Mouse (Mus musculus) small intestine, adult 2 months (tissue): Measurements from ENCODE around the gene Nav1. TPM values are rescaled to one million over a fixed set of nuclear protein-coding genes. Genes with fewer than 3 reads are reported as not detected.

Experiments
- H3K27ac ChIP-seq: fragments of 200-500 bp; 2 replicates; pipeline ENCODE4 v1.5.1; 2012; ENCODE audit warnings: low read depth, low read length, control low read depth, inconsistent platforms; ENCODE audit not compliant: insufficient read depth
- H3K27me3 ChIP-seq: fragments of 200-500 bp; 2 replicates; pipeline ENCODE4 v1.6.1; 2012; ENCODE audit warnings: mild to moderate bottlenecking, moderate library complexity, low read length, inconsistent platforms; ENCODE audit not compliant: control insufficient read depth, insufficient read depth
- H3K36me3 ChIP-seq: fragments of 200-500 bp; 2 replicates; pipeline ENCODE4 v1.6.1; 2012; ENCODE audit warnings: mild to moderate bottlenecking, low read length, control low read depth, inconsistent platforms; ENCODE audit not compliant: control insufficient read depth, insufficient read depth
- H3K4me1 ChIP-seq: fragments of 200-500 bp; 2 replicates; pipeline ENCODE4 v1.6.1; 2012; ENCODE audit warnings: low read length, inconsistent platforms, mixed read lengths; ENCODE audit not compliant: control insufficient read depth, insufficient read depth, insufficient read length
- H3K4me3 ChIP-seq: fragments of 200-500 bp; 2 replicates; pipeline ENCODE4 v1.5.1; 2012; ENCODE audit warnings: low read depth, mild to moderate bottlenecking, control low read depth, inconsistent platforms, low read length, moderate library complexity
- CTCF ChIP-seq: fragments of 200-500 bp; IDR thresholded peaks from 2 replicates; pipeline ENCODE4 v1.5.1; 2012; ENCODE audit warnings: low read depth, mild to moderate bottlenecking, control low read depth, inconsistent platforms, low read length, moderate library complexity, mixed read lengths; ENCODE audit not compliant: insufficient replicate concordance, insufficient read length; ENCODE audit errors: extremely low read depth
- POLR2A ChIP-seq: fragments of 200-500 bp; IDR thresholded peaks from 2 replicates; pipeline ENCODE4 v1.6.1; 2012; ENCODE audit warnings: low read depth, mild to moderate bottlenecking, control low read depth, inconsistent platforms, low read length, moderate library complexity
- WGBS: fragments of 180-500 bp; shearing (Covaris S2); methylation state at CpG from one replicate; pipeline ENCODE4 v1.1.7; 2018; 5-methylcytosine and 5-hydroxymethylcytosine counted together
- polyA plus RNA-seq: library from polyadenylated mRNA; depleted of rRNA; stranded (reverse); fragments of >200 nt; gene quantifications from 2 replicates; pipeline ENCODE4 v1.2.3, GENCODE M21; 2012

The Nav1 gene
- polyA plus RNA-seq, 1 experiment: 6.2 TPM

DNA sequence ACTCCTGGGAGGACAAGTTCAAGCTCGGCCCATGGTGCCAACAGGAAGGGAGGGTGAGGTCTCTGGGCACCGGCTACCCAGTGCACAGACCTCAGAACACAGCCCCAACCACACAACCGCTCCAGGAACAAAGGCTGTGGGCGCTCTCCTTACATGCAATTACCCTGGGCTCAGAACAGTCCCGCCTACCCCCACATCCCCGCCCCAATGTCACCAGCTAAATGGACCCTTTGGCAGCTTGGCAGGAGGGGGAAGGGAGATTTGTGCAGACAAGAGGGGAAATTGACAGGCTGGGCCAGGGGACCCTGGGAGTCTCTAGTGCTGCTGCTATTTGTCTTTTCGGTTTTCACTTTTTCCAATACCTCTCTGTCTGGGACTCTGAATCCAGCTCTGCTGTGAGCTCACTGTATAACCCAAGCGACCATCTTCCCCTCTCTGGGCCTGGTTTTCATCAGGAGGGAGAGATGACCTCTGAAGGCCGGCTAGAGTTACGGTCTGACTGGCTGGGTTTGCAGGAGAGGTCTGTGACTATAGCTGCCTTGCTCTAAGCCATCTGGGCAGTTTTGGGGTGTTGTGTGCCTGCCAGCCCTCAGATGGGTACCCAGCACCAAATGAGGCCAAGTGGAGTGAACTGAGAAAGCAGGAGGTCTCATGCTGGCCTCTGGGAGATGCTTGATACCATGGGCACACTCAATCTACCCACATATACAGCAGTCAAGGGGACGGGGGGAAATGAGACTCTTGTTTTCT, 3.8 kb downstream of the Nav1 start:
- TF ChIP-seq CTCF: no peak
- TF ChIP-seq POLR2A: no peak
- Histone ChIP-seq H3K4me3 (no peak overlapping the region), H3K27ac (no peak overlapping the region), H3K27me3 (no peaks in the 10 kb centered on the region), H3K36me3 (no peaks in the 10 kb centered on the region), H3K4me1 (no peaks in the 10 kb centered on the region; the same call in 1 of the 2 replicates)
- WGBS: 62% methylated on average over 11 of the region's 11 CpGs

DNA sequence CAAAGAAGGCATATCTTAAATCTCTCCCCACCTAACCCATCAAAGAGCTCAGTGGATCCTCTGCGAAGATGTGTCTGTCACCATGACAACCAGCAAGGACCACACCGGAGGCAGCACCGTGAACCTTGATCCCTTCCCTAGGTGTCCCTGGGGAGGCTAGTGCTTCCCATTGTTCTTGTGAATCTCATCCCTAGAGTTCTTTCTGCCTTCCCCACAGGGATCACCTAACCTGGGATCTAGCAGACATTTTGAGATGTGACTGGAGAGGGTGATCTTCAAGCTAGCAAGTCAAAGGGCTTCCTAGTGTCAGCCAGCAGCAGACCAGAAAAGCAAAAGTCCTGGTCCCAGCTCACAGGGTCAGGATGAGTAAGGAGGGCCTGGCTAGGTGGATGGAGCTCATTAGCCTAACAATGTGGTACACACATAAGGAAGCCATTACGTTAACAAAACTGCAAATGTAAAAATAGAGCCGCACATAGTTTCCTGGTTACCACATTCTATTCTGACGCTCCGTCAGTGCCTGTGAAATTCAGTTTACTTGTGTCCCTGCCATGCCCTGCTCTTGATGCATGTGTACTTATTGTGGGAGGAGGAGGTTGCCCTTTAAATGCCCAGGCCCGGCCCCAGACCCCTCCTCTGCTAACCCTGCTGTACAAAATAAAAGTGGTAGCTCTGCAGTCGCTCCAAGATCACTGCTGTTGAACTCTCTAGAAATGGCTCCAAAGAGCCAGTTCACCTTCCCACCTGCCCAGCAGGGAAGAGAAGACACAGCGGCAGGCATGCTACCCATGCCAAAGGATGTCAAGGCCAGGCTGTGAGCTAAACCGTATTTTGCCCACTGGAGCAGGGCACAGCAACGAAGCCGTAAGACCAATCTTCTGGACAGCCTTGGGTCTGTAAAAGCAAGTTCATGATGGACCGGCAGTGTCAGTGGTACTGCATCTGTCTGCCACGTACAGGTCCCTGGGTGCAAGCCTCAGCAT, 6.8 kb downstream of the Nav1 start:
- Histone ChIP-seq H3K4me1 (no peaks in the 10 kb centered on the region; the same call in 1 of the 2 replicates), H3K4me3 (no peak overlapping the region), H3K36me3 (no peaks in the 10 kb centered on the region), H3K27me3 (no peaks in the 10 kb centered on the region), H3K27ac (no peak overlapping the region)
- TF ChIP-seq POLR2A (no peak), CTCF (no peak)
- 75% methylated on average over 15 of the region's 15 CpGs for WGBS

DNA sequence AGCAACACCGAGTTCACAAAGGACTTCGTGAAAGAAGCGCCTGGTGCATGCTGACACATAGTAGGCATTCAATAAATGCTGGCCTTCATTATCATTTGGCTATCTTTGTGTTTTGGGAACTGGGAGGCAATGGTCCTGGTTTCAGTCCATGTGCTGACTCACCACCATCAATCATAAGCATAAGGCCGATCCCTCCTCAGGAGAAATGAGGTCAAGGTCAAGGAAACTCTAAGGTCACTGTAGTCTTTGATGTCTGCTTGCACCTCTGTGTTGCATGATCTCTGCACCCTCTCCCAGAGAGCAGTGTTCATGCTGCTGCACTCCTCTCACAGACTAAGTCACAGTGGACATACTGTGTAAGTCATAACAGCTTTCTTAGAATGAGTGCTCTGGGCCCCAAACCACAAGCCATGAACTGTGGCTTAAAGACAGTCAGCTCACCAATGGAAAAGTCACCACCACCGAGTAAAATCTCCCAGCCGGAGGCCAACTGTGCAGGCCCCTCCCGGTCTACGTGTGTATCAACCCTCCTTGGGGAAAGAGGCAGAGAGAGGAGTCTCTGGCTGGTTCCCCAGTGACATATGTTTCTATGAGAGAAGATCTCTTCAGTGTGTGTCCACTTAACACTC, 8.7 kb downstream of the Nav1 start:
- Histone ChIP-seq H3K4me3 (no peak overlapping the region), H3K27me3 (no peaks in the 10 kb centered on the region), H3K36me3 (no peaks in the 10 kb centered on the region), H3K27ac (no peak overlapping the region), H3K4me1 (no peaks in the 10 kb centered on the region; the same call in 1 of the 2 replicates)
- TF ChIP-seq CTCF: no peak
- TF ChIP-seq POLR2A: no peak
- WGBS: 70% methylated on average over 8 of the region's 8 CpGs

DNA sequence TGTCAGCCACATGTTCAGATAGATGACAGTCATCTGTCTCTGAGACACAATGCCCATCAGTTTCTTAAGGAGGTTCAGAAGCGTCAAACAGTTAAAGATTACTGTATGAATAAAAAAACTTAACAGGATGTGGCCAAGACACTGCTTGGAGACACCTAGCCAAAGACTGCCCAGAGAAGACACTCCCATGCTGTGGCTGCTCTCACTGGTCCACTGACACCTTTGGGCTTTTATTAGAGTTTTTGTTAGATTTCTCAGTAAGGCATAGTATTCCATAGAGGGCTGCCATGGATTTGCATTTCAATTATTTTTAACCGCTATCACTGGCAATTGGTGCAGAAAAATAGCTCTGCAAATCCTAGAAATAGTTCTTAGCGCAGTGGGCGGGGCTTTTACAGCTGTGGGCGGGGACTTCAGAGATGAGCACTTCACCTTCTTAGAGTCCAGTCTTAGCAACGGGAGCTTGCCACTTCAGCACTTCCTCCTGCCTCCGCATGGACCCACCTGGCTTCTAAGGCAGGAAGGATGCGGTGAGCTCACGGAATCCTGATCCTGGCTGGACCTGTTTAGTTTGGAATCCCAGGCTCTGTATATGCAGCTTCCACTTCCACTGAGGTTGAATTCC, 12.7 kb downstream of the Nav1 start:
- H3K27ac ChIP-seq: no peak overlapping the region
- H3K27me3 ChIP-seq: no peaks in the 10 kb centered on the region
- TF ChIP-seq POLR2A (no peak), CTCF (no peak)
- H3K4me1 ChIP-seq: no peaks in the 10 kb centered on the region; the same call in 1 of the 2 replicates
- no peaks in the 10 kb centered on the region for H3K36me3 ChIP-seq
- H3K4me3 ChIP-seq: no peak overlapping the region
- 50% methylated on average over 9 of the region's 9 CpGs for WGBS

DNA sequence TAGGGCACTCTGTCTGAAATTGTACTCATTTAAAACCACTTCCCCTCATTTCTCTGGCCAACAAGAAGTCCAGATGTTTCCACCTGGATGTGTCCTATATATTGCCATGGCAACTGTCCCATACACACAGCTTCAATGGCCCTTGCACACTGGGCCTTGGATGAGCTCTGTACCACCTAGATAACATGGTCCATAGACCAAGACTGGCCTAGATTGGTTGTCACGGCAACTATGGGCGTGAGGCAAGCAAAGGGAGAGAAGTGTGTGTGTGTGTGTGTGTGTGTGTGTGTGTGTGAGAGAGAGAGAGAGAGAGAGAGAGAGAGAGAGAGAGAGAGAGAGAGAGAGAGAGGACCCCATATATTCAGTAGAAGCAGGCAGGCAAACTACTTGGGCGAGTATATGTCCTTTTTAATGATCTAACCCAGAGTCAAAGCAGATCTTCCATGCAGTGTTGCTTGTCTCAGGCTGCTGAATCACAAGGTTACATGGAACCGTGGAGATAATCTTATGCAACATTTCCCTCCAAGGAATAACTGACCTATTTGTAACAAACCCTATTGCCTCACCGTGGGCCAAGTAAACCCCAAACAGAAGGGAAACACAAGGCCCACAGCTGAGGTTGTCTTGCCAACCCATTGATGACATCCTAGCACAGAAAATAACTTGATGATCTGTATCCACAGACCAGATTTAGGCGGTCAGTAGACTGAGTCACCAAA, 13.4 kb downstream of the Nav1 start:
- H3K4me1 ChIP-seq: no peaks in the 10 kb centered on the region; the same call in 1 of the 2 replicates
- no peak overlapping the region for H3K4me3 ChIP-seq
- no peaks in the 10 kb centered on the region for H3K36me3 ChIP-seq
- 68% methylated on average over 6 of the region's 6 CpGs for WGBS
- TF ChIP-seq CTCF (no peak), POLR2A (no peak)
- no peak overlapping the region for H3K27ac ChIP-seq
- H3K27me3 ChIP-seq: no peaks in the 10 kb centered on the region

DNA sequence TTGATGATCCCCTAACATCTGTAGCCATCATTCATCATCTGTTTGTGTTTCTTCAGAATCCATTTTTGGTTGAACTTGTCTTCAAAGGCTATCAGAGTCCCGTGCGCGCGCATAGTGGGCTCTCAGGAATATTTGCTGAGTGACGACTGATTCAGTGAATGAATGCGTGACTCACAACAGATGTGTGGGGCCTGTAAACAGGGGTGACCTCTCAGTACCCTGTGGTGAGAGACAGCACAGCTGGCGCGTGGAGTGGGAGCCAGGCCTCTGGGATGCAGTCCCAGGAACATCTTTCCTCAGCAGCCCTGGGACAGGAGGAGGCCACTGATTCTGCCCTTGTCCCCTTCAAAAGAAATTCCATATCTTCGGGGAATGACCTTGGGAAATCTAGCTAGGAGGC, 16.3 kb downstream of the Nav1 start:
- Histone ChIP-seq H3K27me3 (0 out of 2 replicates have a peak, but pooled peaks cover 3% of the 10 kb centered on the region), H3K4me3 (no peak overlapping the region), H3K27ac (no peak overlapping the region), H3K4me1 (no peaks in the 10 kb centered on the region), H3K36me3 (no peaks in the 10 kb centered on the region)
- TF ChIP-seq POLR2A: no peak
- TF ChIP-seq CTCF: no peak
- 69% methylated on average over 9 of the region's 9 CpGs for WGBS
